Mouse (Mus musculus) CH12.LX (cell line): ENCODE results near the gene Epop.

Experiments
- CTCF ChIP-seq, 2 experiments: IDR thresholded peaks in 1 of 2; conservative IDR thresholded peaks in 1 of 2; 2 replicates each; pipeline ENCODE4 v1.5.1; 2011 to 2012; ENCODE audit warnings: low read depth in 2 of 2, low read length in 2 of 2, improper control_type of control experiment in 1 of 2, inconsistent platforms in 1 of 2, mild to moderate bottlenecking in 1 of 2, moderate library complexity in 1 of 2
- EP300 ChIP-seq: IDR thresholded peaks from 2 replicates; pipeline ENCODE4 v1.6.1; 2011; ENCODE audit warnings: low read length, improper control_type of control experiment
- NELFE ChIP-seq: IDR thresholded peaks from 2 replicates; pipeline ENCODE4 v1.6.1; 2011; ENCODE audit warnings: low read depth, low read length, improper control_type of control experiment
- POLR2A ChIP-seq: IDR thresholded peaks from 2 replicates; pipeline ENCODE4 v1.6.1; 2011; ENCODE audit warnings: low read depth, mild to moderate bottlenecking, improper control_type of control experiment, low read length
- RAD21 ChIP-seq: IDR thresholded peaks from 2 replicates; pipeline ENCODE4 v1.6.1; 2011; ENCODE audit warnings: low read depth, mild to moderate bottlenecking, low read length, improper control_type of control experiment, moderate library complexity
- SMC3 ChIP-seq: IDR thresholded peaks from 2 replicates; pipeline ENCODE4 v1.6.1; 2011; ENCODE audit warnings: low read depth, low read length, improper control_type of control experiment
- TCF12 ChIP-seq: IDR thresholded peaks from 2 replicates; pipeline ENCODE4 v1.6.1; 2014; ENCODE audit warnings: low read depth, mild to moderate bottlenecking, inconsistent platforms, low read length, improper control_type of control experiment
- ZKSCAN1 ChIP-seq: IDR thresholded peaks from 2 replicates; pipeline ENCODE4 v1.6.1; 2012; ENCODE audit warnings: low read depth, inconsistent platforms, low read length, improper control_type of control experiment, borderline replicate concordance
- ZNF384 ChIP-seq: IDR thresholded peaks from 2 replicates; pipeline ENCODE4 v1.6.1; 2012; ENCODE audit warnings: low read depth, low read length, improper control_type of control experiment, inconsistent platforms

GRCm38 (mm10) chr11:97609743-97610142 is 19.8 kb downstream of the Epop start:
- TF ChIP-seq POLR2A: no peak
- no peak for TF ChIP-seq CTCF (conservative IDR thresholded peaks at IDR 0.05 in 1 of 2, IDR thresholded peaks at IDR 0.05 in 1 of 2; ENCODE audit: low read depth in 2 of 2, low read length in 2 of 2)
- TF ChIP-seq ZKSCAN1: no peak
- TF ChIP-seq RAD21: no peak
- TF ChIP-seq NELFE: no peak
- no peak for TF ChIP-seq TCF12
- TF ChIP-seq SMC3: no peak
- no peak for TF ChIP-seq ZNF384
- no peak for TF ChIP-seq EP300
